ENCODE assay signal across 9 mouse cellular contexts in genomic region chr2:9593931-9594330, GRCm38 (mm10).
DNase-seq lines count a peak whose midpoint lies in the region; ATAC-seq and TF ChIP-seq lines count a peak whose summit lies in the region.
"Had no signal": no experiment of that assay in that cellular context is flagged by ENCODE, and none has a peak within 500 bp of the region (broad histone marks: within the 10 kb centered on the region; RNA-seq: fewer than 3 reads in every experiment).

No protein-coding gene starts in this region.

- TF ChIP-seq EP300 in heart, postnatal 0 days (IDR thresholded peaks at IDR 0.05; ENCODE audit: low read depth): no peak
- no peak for TF ChIP-seq EP300 in stomach, postnatal 0 days (optimal IDR thresholded peaks at IDR 0.05)

- no peak for ATAC-seq in heart, postnatal 0 days (ENCODE audit: insufficient read depth, low read depth)
- no peak for ATAC-seq in intestine, embryonic 16.5 days
- ATAC-seq in stomach, postnatal 0 days (ENCODE audit: low FRiP score, low TSS enrichment): no peak

- H3K36me3 ChIP-seq in heart, postnatal 0 days (replicated peaks; ENCODE audit: control insufficient read depth, insufficient read depth, low read length): no peaks in the 10 kb centered on the region
- H3K36me3 ChIP-seq in intestine, embryonic 16.5 days (ENCODE audit: control insufficient read depth, insufficient read depth, low read length): no peaks in the 10 kb centered on the region
- no peaks in the 10 kb centered on the region for H3K36me3 ChIP-seq in stomach, postnatal 0 days (ENCODE audit: control insufficient read depth, insufficient read depth, low read length)
- H3K36me3 ChIP-seq: hindbrain, embryonic 10.5 days had no signal

- H3K27ac ChIP-seq in heart, postnatal 0 days (ENCODE audit: low read depth): no peak overlapping the region
- H3K27ac ChIP-seq in intestine, embryonic 16.5 days (ENCODE audit: low read length): no peak overlapping the region
- H3K27ac ChIP-seq in stomach, postnatal 0 days (replicated peaks): no peak overlapping the region
- H3K27ac ChIP-seq: hindbrain, embryonic 10.5 days had no signal

- 23% methylated on average over 10 of the region's 10 CpGs for WGBS in heart, postnatal 0 days
- WGBS in intestine, embryonic 16.5 days: 40% methylated on average over 10 of the region's 10 CpGs
- 30% methylated on average over 10 of the region's 10 CpGs for WGBS in stomach, postnatal 0 days

- H3K4me1 ChIP-seq in heart, postnatal 0 days (ENCODE audit: control insufficient read depth, insufficient read depth): no peaks in the 10 kb centered on the region; the same call in 1 of the 2 replicates
- H3K4me1 ChIP-seq in intestine, embryonic 16.5 days (ENCODE audit: control insufficient read depth, insufficient read depth, low read length): no peaks in the 10 kb centered on the region
- no peaks in the 10 kb centered on the region for H3K4me1 ChIP-seq in stomach, postnatal 0 days (replicated peaks; ENCODE audit: control insufficient read depth, insufficient read depth)
- H3K4me1 ChIP-seq: hindbrain, embryonic 10.5 days had no signal

- H3K9me3 ChIP-seq in heart, postnatal 0 days (replicated peaks; ENCODE audit: control insufficient read depth, low read length): no peaks in the 10 kb centered on the region
- H3K9me3 ChIP-seq in intestine, embryonic 16.5 days (ENCODE audit: control insufficient read depth, low read length): no peaks in the 10 kb centered on the region
- H3K9me3 ChIP-seq in stomach, postnatal 0 days (ENCODE audit: control insufficient read depth, low read length): no peaks in the 10 kb centered on the region
- H3K9me3 ChIP-seq: hindbrain, embryonic 10.5 days had no signal

- H3K9ac ChIP-seq in heart, postnatal 0 days (replicated peaks; ENCODE audit: low read depth, low read length): no peak overlapping the region
- no peak overlapping the region for H3K9ac ChIP-seq in intestine, embryonic 16.5 days (ENCODE audit: low read depth, low read length)
- no peak overlapping the region for H3K9ac ChIP-seq in stomach, postnatal 0 days (ENCODE audit: low read length)

- peak overlapping the region; percentile 30; the same call in 1 of the 2 replicates for H3K4me2 ChIP-seq in heart, postnatal 0 days (ENCODE audit: low read depth, low read length)
- no peak overlapping the region for H3K4me2 ChIP-seq in intestine, embryonic 16.5 days (ENCODE audit: low read depth, low read length)
- H3K4me2 ChIP-seq in stomach, postnatal 0 days (replicated peaks; ENCODE audit: low read depth): no peak overlapping the region

- H3K4me3 ChIP-seq in heart, postnatal 0 days (ENCODE audit: low read depth, low read length): no peak overlapping the region
- no peak overlapping the region for H3K4me3 ChIP-seq in intestine, embryonic 16.5 days (ENCODE audit: low read length)
- no peak overlapping the region for H3K4me3 ChIP-seq in stomach, postnatal 0 days (ENCODE audit: low read depth, low read length)
- H3K4me3 ChIP-seq: hindbrain, embryonic 10.5 days had no signal

- DNase-seq in layer of hippocampus, adult 9-11 months: peak; percentile 14
- DNase-seq in layer of hippocampus, postnatal 10 days (ENCODE audit: low spot score in 2 of 2): no peak
- DNase-seq in T-cell, adult 2 months (ENCODE audit: low spot score): peak; percentile 92
- no peak for DNase-seq in heart, postnatal 0 days (ENCODE audit: low spot score)
- peak; percentile 7 for DNase-seq in skeletal muscle tissue, adult 2 months (ENCODE audit: low read depth, low spot score)
- DNase-seq in cerebellum, adult 9-10 months: no peak
- no peak for DNase-seq in stomach, postnatal 0 days (ENCODE audit: low spot score)

- TF ChIP-seq CTCF in heart, postnatal 0 days (IDR thresholded peaks at IDR 0.05; ENCODE audit: low read depth): no peak
- TF ChIP-seq CTCF in stomach, postnatal 0 days (IDR thresholded peaks at IDR 0.05; ENCODE audit: low read depth): no peak

- H3K27me3 ChIP-seq in heart, postnatal 0 days (ENCODE audit: control insufficient read depth, insufficient read depth, low read length): no peaks in the 10 kb centered on the region
- H3K27me3 ChIP-seq in intestine, embryonic 16.5 days (replicated peaks; ENCODE audit: control insufficient read depth, insufficient read depth, low read length): no peaks in the 10 kb centered on the region
- H3K27me3 ChIP-seq in stomach, postnatal 0 days (ENCODE audit: control insufficient read depth, insufficient read depth, low read length): no peaks in the 10 kb centered on the region

Comparison
In these comparisons a context has a peak if more than half of its experiments do, and no peak if none do; other contexts are left out.
1. DNase-seq: peak in layer of hippocampus, adult 9-11 months (single experiment), T-cell, adult 2 months (single experiment) and skeletal muscle tissue, adult 2 months (single experiment); none in layer of hippocampus, postnatal 10 days (0 of 2), heart, postnatal 0 days (single experiment), cerebellum, adult 9-10 months (single experiment) and stomach, postnatal 0 days (single experiment).